Comparison of ENCODE assay signal across 25 mouse cellular contexts in genomic region chr14:61436866-61437265, GRCm38 (mm10).
"Had no signal": no experiment of that assay in that cellular context is flagged by ENCODE, and none has a peak within 500 bp of the region (broad histone marks: within the 10 kb centered on the region; RNA-seq: fewer than 3 reads in every experiment).

No protein-coding gene starts in this region.

- H3K27ac ChIP-seq: heart, embryonic 10.5 days; hindbrain, embryonic 10.5 days; hindbrain, embryonic 12.5 days; hindbrain, embryonic 14.5 days; intestine, embryonic 15.5 days; limb, embryonic 10.5 days; limb, embryonic 12.5 days; liver, embryonic 12.5 days had no signal

- H3K9ac ChIP-seq: heart, embryonic 12.5 days; hindbrain, embryonic 12.5 days; hindbrain, embryonic 14.5 days; intestine, embryonic 15.5 days; limb, embryonic 12.5 days; liver, embryonic 12.5 days had no signal

- ATAC-seq: hindbrain, embryonic 16.5 days; inflammation-experienced regulatory T-cells, adult 6 months; intestine, embryonic 15.5 days; intestine, postnatal 0 days; liver, embryonic 12.5 days had no signal

- H3K27me3 ChIP-seq: heart, embryonic 12.5 days; hindbrain, embryonic 12.5 days; intestine, embryonic 15.5 days; limb, embryonic 12.5 days; liver, embryonic 12.5 days had no signal

- H3K4me2 ChIP-seq: heart, embryonic 12.5 days; intestine, embryonic 15.5 days; limb, embryonic 12.5 days had no signal

- H3K9me3 ChIP-seq: heart, embryonic 10.5 days; heart, embryonic 12.5 days; hindbrain, embryonic 10.5 days; hindbrain, embryonic 12.5 days; intestine, embryonic 15.5 days; limb, embryonic 10.5 days; limb, embryonic 12.5 days; liver, embryonic 12.5 days had no signal

- H3K4me3 ChIP-seq: gastrocnemius, adult 2 months; heart, embryonic 10.5 days; heart, embryonic 12.5 days; hindbrain, embryonic 10.5 days; hindbrain, embryonic 12.5 days; intestine, embryonic 15.5 days; limb, embryonic 10.5 days; limb, embryonic 12.5 days; liver, embryonic 12.5 days had no signal

- H3K36me3 ChIP-seq: heart, embryonic 10.5 days; heart, embryonic 12.5 days; hindbrain, embryonic 12.5 days; intestine, embryonic 15.5 days; limb, embryonic 12.5 days had no signal

- DNase-seq: gastrocnemius, adult 2 months; gastrocnemius, postnatal 10 days; gastrocnemius, postnatal 25 days; heart, adult 18-20 months; heart, postnatal 10 days; heart, postnatal 4 days; kidney, adult 18-20 months; kidney, adult 8-10 months; kidney, postnatal 10 days; kidney, postnatal 25 days; layer of hippocampus, adult 9-11 months; layer of hippocampus, postnatal 36 days; liver had no signal
